Mouse (Mus musculus) C2C12 (cell line): Measurements from ENCODE around the gene Spg7.

Experiments
- CEBPB ChIP-seq: IDR thresholded peaks from one replicate; pipeline ENCODE4 v1.6.1; 2011; ENCODE audit warnings: low read depth, mild to moderate bottlenecking, control low read depth, moderate library complexity
- CTCF ChIP-seq: IDR thresholded peaks from one replicate; pipeline ENCODE4 v1.5.1; 2011; ENCODE audit not compliant: control insufficient read depth, insufficient read depth, insufficient read length
- MAX ChIP-seq: IDR thresholded peaks from one replicate; pipeline ENCODE4 v1.6.1; 2011; ENCODE audit warnings: mild to moderate bottlenecking, control low read depth
- MYOD1 ChIP-seq: IDR thresholded peaks from one replicate; pipeline ENCODE4 v1.6.1; 2011; ENCODE audit warnings: low read depth; ENCODE audit not compliant: control insufficient read depth, insufficient read length
- MYOG ChIP-seq: IDR thresholded peaks from one replicate; pipeline ENCODE4 v1.6.1; 2011; ENCODE audit not compliant: control insufficient read depth, insufficient read length; ENCODE audit errors: extremely low read depth
- USF1 ChIP-seq: IDR thresholded peaks from one replicate; pipeline ENCODE4 v1.6.1; 2011; ENCODE audit warnings: low read depth, mild to moderate bottlenecking, control low read depth, moderate library complexity

- no peak for TF ChIP-seq CTCF
- no peak for TF ChIP-seq MYOD1
- no peak for TF ChIP-seq USF1
- TF ChIP-seq MAX, result no peak
- TF ChIP-seq CEBPB, result no peak
- no peak for TF ChIP-seq MYOG
These were observed 11.3 kb upstream of the Spg7 start for GRCm38 (mm10) chr8:123051458-123051857.
